Mouse (Mus musculus): ENCODE data around the gene Mllt10. TPM values are rescaled to one million over a fixed set of nuclear protein-coding genes. Genes with fewer than 3 reads are reported as not detected.

Gene Mllt10
- total and polyA plus RNA-seq, 2 experiments from 2014 or later: 28.9 to 96.5 TPM

DNA sequence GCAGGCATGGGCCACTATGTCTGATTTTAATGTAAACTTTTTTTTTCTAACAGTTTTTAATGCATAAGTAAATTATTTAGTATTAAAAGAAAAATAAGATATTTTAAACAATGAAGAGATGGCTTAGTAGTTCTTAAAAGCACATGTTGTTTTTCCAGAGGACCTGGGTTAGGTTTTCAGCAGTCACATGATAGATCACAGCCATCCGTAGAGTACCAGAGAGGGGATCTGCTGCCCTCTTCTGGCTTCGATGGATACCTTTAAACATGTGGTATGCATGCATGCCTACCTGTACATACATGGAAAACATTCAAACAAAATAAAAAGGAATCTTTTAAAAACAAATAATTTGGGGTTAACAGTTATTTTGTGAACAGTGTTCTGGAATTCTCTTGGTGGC is 45.9 kb downstream of the Mllt10 start:
- H3K4me2 ChIP-seq (ENCODE audit: low read depth, low read length, poor library complexity, severe bottlenecking): no peak overlapping the region
- no peaks in the 10 kb centered on the region for H3K9me3 ChIP-seq (ENCODE audit: low read length)
- peaks cover 5% of the 10 kb centered on the region; the same call in 1 of the 2 replicates for H3K36me3 ChIP-seq (ENCODE audit: insufficient read depth, low read length)
- DNase-seq (ENCODE audit: low spot score): no peak
- no peak overlapping the region for H3K27ac ChIP-seq (ENCODE audit: low read depth, low read length)
- ATAC-seq (ENCODE audit: low FRiP score): no peak
- 97% methylated on average over 2 of the region's 2 CpGs for WGBS
- no peaks in the 10 kb centered on the region for H3K4me1 ChIP-seq (ENCODE audit: insufficient read depth, low read length)
- no peaks in the 10 kb centered on the region for H3K27me3 ChIP-seq (ENCODE audit: insufficient read depth, low read length)
- no peak overlapping the region for H3K4me3 ChIP-seq (ENCODE audit: low read depth, low read length)
- TF ChIP-seq CTCF (IDR thresholded peaks at IDR 0.05): peak; percentile 22; the same call in 1 of the 2 replicates
- H3K9ac ChIP-seq (replicated peaks; ENCODE audit: low read length, poor library complexity, severe bottlenecking): no peak overlapping the region

DNA sequence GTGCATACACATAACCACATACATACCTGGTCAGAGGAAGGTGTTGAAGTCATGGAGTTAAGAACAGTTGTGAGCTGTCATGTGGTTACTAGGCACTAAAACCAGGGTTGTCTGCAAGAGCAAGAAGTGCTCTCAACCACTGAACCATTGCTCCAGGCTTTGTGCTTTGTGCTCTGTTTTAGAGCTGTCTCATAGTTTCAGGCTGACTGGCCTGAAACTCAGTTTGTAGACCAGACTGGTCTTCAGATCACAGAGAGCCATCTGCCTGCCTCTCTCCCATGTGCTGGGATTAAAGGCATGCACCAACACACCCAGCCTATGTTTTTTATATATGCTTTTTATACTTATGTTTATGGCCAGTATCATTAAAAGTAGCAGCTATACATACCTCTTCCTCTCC is 52.5 kb downstream of the Mllt10 start:
- no peaks in the 10 kb centered on the region for H3K27me3 ChIP-seq (ENCODE audit: insufficient read depth, low read length)
- H3K27ac ChIP-seq (ENCODE audit: low read depth, low read length): no peak overlapping the region
- no peaks in the 10 kb centered on the region; the same call in 1 of the 2 replicates for H3K36me3 ChIP-seq (ENCODE audit: insufficient read depth, low read length)
- ATAC-seq (ENCODE audit: low FRiP score) (no peak), DNase-seq (ENCODE audit: low spot score) (no peak)
- H3K9me3 ChIP-seq (ENCODE audit: low read length): no peaks in the 10 kb centered on the region
- no peak for TF ChIP-seq CTCF (IDR thresholded peaks at IDR 0.05)
- H3K4me2 ChIP-seq (ENCODE audit: low read depth, low read length, poor library complexity, severe bottlenecking): no peak overlapping the region
- no peak overlapping the region for H3K9ac ChIP-seq (replicated peaks; ENCODE audit: low read length, poor library complexity, severe bottlenecking)
- no peak overlapping the region for H3K4me3 ChIP-seq (ENCODE audit: low read depth, low read length)
- no peaks in the 10 kb centered on the region for H3K4me1 ChIP-seq (ENCODE audit: insufficient read depth, low read length)

DNA sequence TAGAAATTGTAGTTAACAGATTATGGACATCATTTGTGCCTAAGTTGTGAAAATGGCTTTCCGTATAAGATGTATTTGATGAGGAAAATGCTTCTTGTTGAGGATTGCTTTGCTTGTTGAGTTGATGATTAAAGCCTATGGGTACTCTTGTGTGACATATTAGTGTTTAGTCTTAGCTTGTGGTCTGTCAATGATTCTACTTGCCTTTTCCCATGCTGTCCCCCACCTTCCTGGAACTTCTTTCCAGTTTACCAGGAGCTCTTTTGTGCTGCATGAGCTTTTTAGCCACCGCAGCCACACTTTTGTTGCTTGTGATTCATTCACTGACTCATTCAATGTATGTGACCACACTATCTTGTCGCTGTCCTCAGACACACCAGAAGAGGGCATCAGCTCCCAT is 53.2 kb downstream of the Mllt10 start:
- Histone ChIP-seq H3K9me3 (ENCODE audit: low read length) (no peaks in the 10 kb centered on the region), H3K4me2 (ENCODE audit: low read depth, low read length, poor library complexity, severe bottlenecking) (no peak overlapping the region), H3K9ac (replicated peaks; ENCODE audit: low read length, poor library complexity, severe bottlenecking) (no peak overlapping the region), H3K36me3 (ENCODE audit: insufficient read depth, low read length) (no peaks in the 10 kb centered on the region; the same call in 1 of the 2 replicates), H3K27me3 (ENCODE audit: insufficient read depth, low read length) (no peaks in the 10 kb centered on the region), H3K4me1 (ENCODE audit: insufficient read depth, low read length) (no peaks in the 10 kb centered on the region), H3K4me3 (ENCODE audit: low read depth, low read length) (no peak overlapping the region), H3K27ac (ENCODE audit: low read depth, low read length) (no peak overlapping the region)
- DNase-seq (ENCODE audit: low spot score) (no peak), ATAC-seq (ENCODE audit: low FRiP score) (no peak)
- 96% methylated on average over 3 of the region's 3 CpGs for WGBS
- peak; percentile 28 for TF ChIP-seq CTCF (IDR thresholded peaks at IDR 0.05)

DNA sequence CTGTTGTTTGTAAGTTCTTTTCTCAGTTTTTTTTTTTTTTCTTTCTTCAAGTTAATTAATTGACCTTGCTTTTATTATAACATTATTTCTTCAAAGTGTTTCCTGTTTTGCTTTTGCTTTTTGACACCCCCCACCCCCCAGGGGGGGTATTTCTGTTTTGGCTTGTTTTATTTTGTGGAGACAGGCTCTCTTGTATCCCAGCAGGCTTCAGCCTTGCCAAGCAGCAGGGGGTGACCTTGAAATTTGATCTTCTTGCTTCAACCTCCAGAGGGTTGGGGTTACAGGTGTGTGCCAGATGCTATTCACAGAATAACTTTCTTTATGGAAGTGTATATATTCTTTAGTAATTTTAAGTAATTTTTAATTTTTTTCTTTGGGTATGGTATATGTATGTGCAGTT is 56.4 kb downstream of the Mllt10 start:
- no peaks in the 10 kb centered on the region for H3K9me3 ChIP-seq (ENCODE audit: low read length)
- H3K4me1 ChIP-seq (ENCODE audit: insufficient read depth, low read length): no peaks in the 10 kb centered on the region
- H3K27ac ChIP-seq (ENCODE audit: low read depth, low read length): no peak overlapping the region
- DNase-seq (ENCODE audit: low spot score) (no peak), ATAC-seq (ENCODE audit: low FRiP score) (no peak)
- no peak overlapping the region for H3K9ac ChIP-seq (replicated peaks; ENCODE audit: low read length, poor library complexity, severe bottlenecking)
- H3K36me3 ChIP-seq (ENCODE audit: insufficient read depth, low read length): 0 out of 2 replicates have a peak, but pooled peaks cover 3% of the 10 kb centered on the region
- TF ChIP-seq CTCF (IDR thresholded peaks at IDR 0.05): no peak
- no peaks in the 10 kb centered on the region for H3K27me3 ChIP-seq (ENCODE audit: insufficient read depth, low read length)
- H3K4me3 ChIP-seq (ENCODE audit: low read depth, low read length): no peak overlapping the region
- no peak overlapping the region for H3K4me2 ChIP-seq (ENCODE audit: low read depth, low read length, poor library complexity, severe bottlenecking)

DNA sequence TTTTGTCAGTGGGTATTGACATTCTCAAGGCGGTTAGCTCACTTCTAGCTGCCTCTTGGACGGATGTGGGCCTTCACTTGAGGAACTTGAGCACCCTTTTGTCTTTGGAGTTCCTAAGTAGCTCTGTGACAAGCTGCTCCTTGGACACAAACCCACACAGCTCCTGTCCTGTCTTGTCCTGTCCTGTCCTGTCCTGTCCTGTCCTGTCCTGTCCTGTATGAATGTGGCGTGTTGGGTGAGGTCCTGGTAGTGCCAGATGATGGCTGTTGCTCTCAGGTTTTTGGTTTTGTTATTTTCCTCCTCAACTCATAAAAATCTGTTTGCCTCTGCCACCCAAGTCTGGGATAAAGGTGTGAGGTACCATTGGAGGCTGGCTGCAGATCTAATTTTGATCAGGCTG is 61.4 kb downstream of the Mllt10 start:
- H3K4me2 ChIP-seq (ENCODE audit: low read depth, low read length, poor library complexity, severe bottlenecking): no peak overlapping the region
- H3K9ac ChIP-seq (replicated peaks; ENCODE audit: low read length, poor library complexity, severe bottlenecking): no peak overlapping the region
- H3K9me3 ChIP-seq (ENCODE audit: low read length): no peaks in the 10 kb centered on the region
- H3K27me3 ChIP-seq (ENCODE audit: insufficient read depth, low read length): no peaks in the 10 kb centered on the region
- no peak for TF ChIP-seq CTCF (IDR thresholded peaks at IDR 0.05)
- H3K4me3 ChIP-seq (ENCODE audit: low read depth, low read length): no peak overlapping the region
- H3K27ac ChIP-seq (ENCODE audit: low read depth, low read length): no peak overlapping the region
- 0 out of 2 replicates have a peak, but pooled peaks cover 3% of the 10 kb centered on the region for H3K36me3 ChIP-seq (ENCODE audit: insufficient read depth, low read length)
- no peaks in the 10 kb centered on the region for H3K4me1 ChIP-seq (ENCODE audit: insufficient read depth, low read length)
- no peak for ATAC-seq (ENCODE audit: low FRiP score)
- 90% methylated on average over 3 of the region's 3 CpGs for WGBS
- DNase-seq (ENCODE audit: low spot score): no peak

DNA sequence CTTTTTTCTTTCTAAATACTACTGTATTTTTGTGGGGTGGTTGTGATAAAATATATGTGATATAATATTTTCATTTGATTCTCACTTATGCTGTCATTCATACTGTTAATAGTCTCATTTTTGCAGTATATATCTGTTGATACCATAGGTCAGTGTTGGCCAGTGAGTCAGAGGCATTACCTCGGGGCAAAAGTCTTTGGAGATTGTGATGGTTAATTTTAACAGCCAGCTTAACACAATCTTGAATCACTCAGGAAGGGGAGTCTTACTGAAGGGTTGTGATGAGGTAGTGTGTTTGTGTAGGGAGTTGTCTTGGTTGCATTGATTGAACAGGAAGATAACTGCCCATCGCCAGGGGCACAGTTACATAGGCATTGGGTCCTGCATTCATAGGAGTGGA is 83.1 kb downstream of the Mllt10 start:
- Histone ChIP-seq H3K4me2 (ENCODE audit: low read depth, low read length, poor library complexity, severe bottlenecking) (no peak overlapping the region), H3K9me3 (ENCODE audit: low read length) (no peaks in the 10 kb centered on the region)
- no peak for ATAC-seq (ENCODE audit: low FRiP score)

More for the DNA sequence above, 83.1 kb downstream of the Mllt10 start:
- H3K4me1 ChIP-seq (ENCODE audit: insufficient read depth, low read length): no peaks in the 10 kb centered on the region
- no peak overlapping the region for H3K4me3 ChIP-seq (ENCODE audit: low read depth, low read length)
- no peaks in the 10 kb centered on the region for H3K27me3 ChIP-seq (ENCODE audit: insufficient read depth, low read length)
- no peak overlapping the region for H3K9ac ChIP-seq (replicated peaks; ENCODE audit: low read length, poor library complexity, severe bottlenecking)
- no peak overlapping the region for H3K27ac ChIP-seq (ENCODE audit: low read depth, low read length)
- TF ChIP-seq CTCF (IDR thresholded peaks at IDR 0.05): no peak
- DNase-seq (ENCODE audit: low spot score): no peak
- 98% methylated on average over 2 of the region's 2 CpGs for WGBS
- H3K36me3 ChIP-seq (ENCODE audit: insufficient read depth, low read length): no peaks in the 10 kb centered on the region
